Mouse (Mus musculus) Muller cell, postnatal 12 days (primary cell): ENCODE measurements around the gene Adprh.
"Not testable (repeated sequence)": the region's sequence is repeated elsewhere in the genome, so short reads cannot be mapped to it uniquely, and the experiment has no call there.

Experiments
- DNase-seq: peaks from one replicate; pipeline ENCODE4 v3.0.0-alpha.2; 2015; ENCODE audit errors: inconsistent ontology term

Gene Adprh

GRCm38 (mm10) chr16:38452442-38453202 is at the start of gene Adprh:
Gene Adprh (minus strand): TSS chr16:38452703.
- peak; percentile 96 for DNase-seq

DNA sequence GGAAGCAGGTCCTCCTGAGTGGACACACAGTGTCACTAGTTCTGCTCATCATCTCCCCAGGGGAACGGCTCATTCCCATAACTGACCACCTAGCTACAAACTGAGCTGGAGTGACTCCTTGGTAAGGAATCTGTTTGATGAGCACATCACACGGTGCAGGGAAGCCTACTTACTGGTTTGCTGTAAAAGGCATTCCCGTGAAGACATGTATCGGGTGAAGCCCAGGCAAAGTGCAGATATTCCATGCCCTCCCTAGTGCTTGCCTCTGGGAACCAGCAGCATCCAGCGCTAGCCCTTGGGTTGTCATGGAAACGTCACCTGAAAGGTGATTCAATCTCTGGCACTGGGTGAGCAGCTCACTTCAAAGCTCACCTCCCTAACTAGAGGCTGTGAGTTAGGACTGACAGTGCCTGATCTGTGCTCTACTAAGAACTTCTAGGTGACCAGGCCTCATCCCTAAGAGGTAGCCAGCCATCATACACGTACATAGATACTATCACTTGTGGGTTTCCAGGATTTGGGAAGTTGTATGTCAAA is 44.2 kb upstream of the Adprh start:
- no peak for DNase-seq

- no peak for DNase-seq
Observed at GRCm38 (mm10) chr16:38493890-38494289, 41.4 kb upstream of the Adprh start.

GRCm38 (mm10) chr16:38492551-38492950 is 40.0 kb upstream of the Adprh start:
- DNase-seq: no peak

GRCm38 (mm10) chr16:38483582-38484309 is 31.2 kb upstream of the Adprh start:
- no peak for DNase-seq

- peak; percentile 4 for DNase-seq
Observed at GRCm38 (mm10) chr16:38482780-38483562, 30.5 kb upstream of the Adprh start.

GRCm38 (mm10) chr16:38481327-38481726 is 28.8 kb upstream of the Adprh start:
- DNase-seq: no peak

DNA sequence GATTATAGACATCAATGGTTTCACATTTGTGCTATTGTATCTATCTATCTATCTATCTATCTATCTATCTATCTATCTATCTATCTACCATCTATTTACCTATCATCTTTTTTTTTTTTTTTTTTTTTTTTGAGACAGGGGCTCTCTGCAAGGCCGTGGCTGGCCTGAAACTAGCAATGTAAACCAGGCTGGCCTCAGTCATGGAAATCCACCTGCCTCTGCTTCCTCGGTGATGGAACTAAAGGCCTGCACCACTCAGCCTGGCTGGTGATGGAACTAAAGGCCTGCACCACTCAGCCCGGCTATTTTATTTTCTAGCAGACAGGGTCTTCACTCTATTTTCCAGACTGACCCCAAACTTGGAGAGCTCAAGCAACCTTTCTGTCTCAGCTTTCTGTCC is 25.8 kb upstream of the Adprh start:
- no peak for DNase-seq

DNA sequence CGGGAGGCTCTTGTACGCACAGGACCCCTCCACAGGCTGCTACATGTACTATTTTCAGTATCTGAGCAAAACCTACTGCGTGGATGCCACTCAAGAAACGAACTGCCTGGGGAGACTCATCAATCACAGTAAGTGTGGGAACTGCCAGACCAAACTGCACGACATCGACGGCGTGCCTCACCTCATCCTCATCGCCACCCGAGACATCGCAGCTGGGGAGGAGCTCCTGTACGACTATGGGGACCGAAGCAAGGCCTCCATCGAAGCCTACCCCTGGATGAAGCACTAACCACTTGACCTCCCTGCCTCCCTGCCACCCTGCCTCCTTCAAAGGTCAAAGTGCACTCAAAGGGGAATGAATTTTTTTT is 24.7 kb upstream of the Adprh start:
- not testable (repeated sequence) for DNase-seq

DNA sequence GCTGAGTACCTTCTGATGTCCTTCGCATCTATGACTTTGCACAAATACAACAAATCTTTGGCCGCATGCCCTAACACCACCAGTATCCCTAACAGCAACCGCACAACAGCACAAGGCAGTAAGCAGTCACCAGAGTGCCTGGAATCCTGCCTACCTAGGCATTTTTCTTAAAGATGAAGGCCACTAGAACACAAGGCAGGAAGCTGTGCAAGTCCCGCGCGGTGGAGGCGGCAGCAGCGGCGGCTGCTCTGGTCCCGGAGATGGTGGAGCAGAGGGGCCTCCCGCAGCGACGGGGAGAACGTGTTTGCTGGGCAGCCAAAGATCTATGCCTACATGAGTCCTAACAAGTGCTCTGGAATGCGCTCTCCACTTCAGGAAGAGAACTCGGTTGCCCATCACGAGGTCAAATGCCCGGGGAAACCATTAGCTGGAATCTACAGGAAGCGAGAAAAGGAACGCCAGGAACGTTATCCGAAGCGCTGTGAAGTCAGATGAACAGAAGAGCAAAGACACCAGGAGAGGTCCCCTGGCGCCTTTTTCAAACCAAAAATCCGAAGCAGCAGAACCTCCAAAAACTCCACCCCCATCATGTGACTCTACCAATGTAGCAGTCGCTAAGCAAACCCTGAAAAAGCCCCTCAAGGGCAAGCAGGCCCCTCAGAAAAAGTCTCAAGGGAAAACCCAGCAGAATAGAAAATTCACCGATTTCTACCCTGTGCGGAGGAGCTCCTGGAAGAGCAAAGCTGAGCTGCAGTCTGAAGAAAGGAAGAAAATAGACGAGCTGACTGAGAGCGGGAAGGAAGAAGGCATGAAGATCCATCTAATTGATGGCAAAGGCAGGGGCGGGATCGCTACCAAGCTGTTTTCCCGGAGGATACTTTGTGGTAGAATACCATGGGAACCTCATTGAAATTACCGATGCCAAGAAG is 24.1 kb upstream of the Adprh start:
- DNase-seq: peak; percentile 75

DNA sequence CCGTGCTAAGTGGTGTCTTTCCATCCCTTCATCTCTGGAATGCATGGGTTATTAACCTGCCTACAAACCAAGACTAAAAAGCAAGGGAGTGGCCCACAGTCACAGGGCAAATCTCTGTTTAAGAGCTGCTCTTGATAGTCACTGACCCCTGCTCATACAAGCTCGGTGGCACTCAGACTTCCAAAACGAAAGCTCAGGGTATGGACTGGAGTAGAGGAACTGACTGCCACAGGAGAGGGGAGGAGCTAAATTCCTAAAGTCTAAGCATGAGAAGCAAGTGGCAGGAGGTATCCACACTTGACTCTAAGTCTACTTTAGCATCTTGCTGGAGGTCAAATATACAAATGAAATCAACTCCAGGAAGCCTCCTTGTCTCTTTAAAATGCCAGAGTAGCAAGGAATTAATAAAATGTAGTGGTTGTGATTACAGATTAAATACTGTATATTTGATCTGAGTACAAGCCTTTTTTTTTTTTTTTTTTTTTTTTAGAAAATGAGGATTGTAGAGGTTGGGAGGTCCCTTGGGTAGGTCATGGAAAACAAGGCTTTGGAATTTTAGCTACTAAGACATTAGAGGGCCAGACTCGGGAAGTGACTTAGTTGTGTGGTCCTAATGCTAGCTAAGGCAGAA is 23.3 kb upstream of the Adprh start:
- DNase-seq: peak; percentile 5

GRCm38 (mm10) chr16:38474677-38475286 is 22.3 kb upstream of the Adprh start:
- DNase-seq: no peak

DNA sequence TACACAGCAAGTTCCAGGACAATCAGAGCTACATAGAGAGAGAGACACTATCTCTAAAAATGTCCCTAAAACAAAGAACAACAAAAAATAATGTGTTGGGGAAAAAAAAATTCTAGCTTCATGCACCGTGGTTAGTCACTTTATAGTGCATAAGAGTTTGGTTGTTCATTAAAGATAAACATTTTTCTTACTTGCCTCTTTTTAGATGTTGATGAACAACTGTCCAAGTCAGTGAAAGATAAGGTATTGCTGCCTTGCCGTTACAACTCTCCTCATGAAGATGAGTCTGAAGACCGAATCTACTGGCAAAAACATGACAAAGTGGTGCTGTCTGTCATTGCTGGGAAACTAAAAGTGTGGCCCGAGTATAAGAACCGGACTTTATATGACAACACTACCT is 21.2 kb upstream of the Adprh start:
- DNase-seq: no peak

DNA sequence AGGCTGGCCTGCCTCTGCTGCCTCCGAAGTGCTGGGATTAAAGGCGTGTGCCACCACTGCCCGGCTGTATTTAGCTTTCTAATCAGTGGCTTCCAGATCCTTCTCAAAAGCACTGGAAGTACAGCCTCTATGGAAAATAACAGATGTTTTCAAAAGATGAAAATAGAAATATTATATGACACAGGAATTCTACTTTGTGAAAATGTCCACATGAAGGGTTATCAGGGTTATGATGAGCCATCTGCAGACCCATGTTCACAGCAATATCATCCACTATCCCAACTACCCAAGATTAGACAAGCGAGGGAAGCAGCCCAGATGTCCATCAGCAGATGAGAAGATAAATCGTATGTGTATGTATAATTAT is 20.0 kb upstream of the Adprh start:
- no peak for DNase-seq

DNA sequence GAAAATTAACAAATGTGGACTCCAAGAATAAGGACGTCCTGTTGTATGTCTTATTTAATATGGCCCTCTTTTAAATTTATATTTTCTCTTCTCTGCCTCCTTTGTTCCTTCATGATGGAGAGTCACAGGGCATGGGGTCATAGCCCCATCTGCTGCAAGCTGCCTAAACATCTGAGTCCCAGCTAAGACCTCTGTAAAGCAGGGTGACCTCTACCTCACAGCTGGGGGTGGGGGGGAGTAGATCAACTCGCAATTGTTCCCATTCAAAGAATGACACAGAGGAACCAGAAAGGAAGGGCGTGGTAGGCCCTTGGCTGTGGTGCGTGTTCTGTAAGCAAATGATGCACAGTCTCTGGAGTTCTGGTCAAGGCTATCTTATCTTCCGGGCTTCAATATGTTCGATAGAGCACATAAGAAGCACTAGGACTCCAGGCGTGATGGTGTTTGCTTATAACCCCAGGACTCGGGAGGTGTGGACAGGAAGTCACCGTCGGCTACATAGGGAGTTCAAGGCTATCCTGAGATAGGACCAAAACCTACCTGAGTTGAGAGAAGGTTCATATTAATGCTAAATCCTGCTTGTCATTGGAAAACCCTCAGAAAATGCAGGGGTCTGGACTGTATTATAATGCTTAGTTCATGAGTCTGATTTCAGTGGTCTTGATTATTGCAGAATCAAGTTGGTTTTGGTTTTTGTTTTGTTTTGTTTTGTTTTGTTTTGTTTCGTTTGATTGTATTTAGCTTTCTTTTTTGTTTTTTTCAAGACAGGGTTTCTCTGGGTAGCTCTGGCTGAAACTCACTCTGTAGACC is 19.4 kb upstream of the Adprh start:
- no peak for DNase-seq

DNA sequence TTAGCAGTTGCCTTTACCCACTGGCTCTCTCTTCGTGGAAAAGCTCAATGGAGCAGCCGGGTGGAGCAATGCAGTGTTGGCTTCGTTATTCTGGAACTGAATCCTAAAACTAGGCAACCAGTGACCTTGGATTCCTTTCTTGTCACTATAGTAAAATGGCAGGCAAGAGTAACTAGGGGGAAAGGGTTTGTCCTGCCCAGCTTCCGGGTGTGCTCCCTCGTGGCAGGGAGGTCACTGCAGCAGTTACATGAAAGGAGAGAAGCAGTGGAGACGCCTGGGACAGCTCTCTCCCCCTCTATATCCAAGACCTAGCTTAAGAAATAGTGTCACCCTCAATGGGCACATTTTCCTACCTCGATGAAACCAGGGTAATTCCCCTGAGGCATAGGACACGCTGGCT is 16.9 kb upstream of the Adprh start:
- DNase-seq: no peak

DNA sequence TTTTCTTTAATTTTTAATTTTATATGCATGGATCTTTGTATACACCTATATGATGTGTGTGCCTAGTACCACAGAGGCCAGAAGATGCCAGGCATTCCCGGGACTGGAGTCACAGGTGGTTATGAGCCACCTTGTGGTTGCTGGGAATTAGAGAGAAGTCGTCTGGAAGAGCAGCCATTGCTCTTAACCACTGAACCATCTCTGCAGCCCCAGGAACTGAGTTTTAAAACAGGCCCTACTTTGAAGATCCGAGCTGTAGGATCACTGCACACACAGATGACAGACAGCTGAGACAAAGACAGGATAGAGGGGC is 16.2 kb upstream of the Adprh start:
- peak; percentile 37 for DNase-seq

- peak; percentile 54 for DNase-seq
Observed at GRCm38 (mm10) chr16:38467917-38468705, 15.6 kb upstream of the Adprh start.
